Mouse (Mus musculus): Measurements from ENCODE around the gene Arl15.

The Arl15 gene

DNA sequence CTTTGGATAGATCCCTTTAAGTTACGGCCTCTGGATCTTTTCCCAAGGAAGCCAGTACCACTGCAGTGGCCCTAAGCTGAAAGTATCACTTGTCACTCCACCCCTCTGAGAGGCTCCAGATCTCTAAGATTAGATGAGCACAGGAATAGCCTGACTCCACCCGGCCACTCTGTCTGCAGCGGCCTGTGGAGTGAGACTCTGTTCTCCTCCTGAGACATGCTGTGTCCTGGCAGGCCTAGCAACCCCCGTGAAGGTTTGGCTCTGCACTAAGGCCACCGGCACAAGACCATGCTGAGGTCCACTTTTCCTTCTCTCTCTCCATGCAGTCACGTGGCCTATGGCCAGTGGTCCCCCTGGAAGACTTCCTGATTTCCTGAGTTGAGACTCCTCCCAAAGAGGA lies 200.3 kb downstream of the Arl15 start:
- no peak for DNase-seq

- DNase-seq = no peak
These were observed 201.4 kb downstream of the Arl15 start for GRCm38 (mm10) chr13:113995490-113996236.

- no peak for DNase-seq
These were observed 204.5 kb downstream of the Arl15 start for GRCm38 (mm10) chr13:113998811-113999210.

GRCm38 (mm10) chr13:114003463-114003862 lies 209.2 kb downstream of the Arl15 start:
- no peak for DNase-seq

- no peak for DNase-seq
These were observed 209.9 kb downstream of the Arl15 start for GRCm38 (mm10) chr13:114004191-114004590.

- no peak for DNase-seq
These were observed 215.5 kb downstream of the Arl15 start for GRCm38 (mm10) chr13:114009786-114010185.

DNA sequence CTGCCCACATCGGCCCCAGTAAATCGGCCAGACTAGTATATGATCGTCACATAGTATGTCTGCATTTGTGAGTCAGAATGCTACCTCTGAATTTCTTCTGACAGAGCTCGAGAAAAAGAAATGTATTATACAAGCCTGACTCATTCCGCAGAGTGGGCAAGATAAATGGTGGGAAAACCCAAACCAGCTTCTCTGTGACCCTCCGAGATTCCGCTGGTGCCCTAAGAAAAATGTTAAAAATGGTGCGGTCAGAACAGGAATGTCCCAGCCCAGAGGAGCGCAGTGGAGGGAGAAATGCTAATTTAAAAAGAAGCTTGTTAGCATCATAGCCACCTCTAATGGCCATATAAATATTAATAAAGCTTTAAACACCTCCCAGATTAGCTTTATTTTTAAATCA lies 216.2 kb downstream of the Arl15 start:
- DNase-seq = no peak

DNA sequence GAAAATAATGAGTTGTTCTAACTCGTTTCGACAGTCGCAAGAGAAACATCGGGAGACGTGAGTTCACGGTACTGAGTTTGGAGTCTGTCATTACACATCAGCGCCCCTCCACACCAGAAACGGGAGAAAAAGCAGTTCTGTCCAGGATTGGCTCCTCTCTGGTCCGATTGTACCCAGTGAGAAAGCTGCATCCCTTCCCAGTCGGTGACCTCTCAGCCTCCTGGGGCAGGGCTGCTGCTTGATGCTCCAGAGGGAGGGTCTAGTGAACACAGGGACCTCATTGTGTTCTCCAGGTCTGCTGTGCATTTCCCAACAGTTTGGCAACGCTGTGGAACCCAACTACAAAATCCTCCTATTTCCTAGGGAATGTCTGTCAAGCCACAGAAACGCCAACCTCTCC lies 216.7 kb downstream of the Arl15 start:
- DNase-seq = no peak

- no peak for DNase-seq
These were observed 223.6 kb downstream of the Arl15 start for GRCm38 (mm10) chr13:114017928-114018327.

- DNase-seq = no peak
These were observed 229.2 kb downstream of the Arl15 start for GRCm38 (mm10) chr13:114023541-114023940.

DNA sequence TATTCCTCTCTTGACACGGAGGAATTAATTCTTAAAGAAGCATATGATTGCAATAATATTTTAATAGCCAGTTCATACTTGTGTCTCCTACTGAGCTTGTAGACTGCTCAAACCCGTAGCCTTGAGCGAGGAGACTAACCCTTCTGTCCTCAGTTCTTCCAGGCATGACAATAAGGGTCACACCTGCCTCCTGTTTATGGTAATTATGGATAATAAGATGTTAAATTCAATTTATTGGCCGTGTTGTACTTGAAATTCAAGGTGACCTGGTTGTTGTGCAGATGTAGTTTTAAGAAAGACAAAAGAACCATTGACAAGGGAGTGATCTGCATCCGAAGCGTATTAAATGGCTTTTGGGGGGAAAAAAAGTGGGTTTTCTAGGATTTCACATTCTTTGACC lies 232.0 kb downstream of the Arl15 start:
- no peak for DNase-seq

DNA sequence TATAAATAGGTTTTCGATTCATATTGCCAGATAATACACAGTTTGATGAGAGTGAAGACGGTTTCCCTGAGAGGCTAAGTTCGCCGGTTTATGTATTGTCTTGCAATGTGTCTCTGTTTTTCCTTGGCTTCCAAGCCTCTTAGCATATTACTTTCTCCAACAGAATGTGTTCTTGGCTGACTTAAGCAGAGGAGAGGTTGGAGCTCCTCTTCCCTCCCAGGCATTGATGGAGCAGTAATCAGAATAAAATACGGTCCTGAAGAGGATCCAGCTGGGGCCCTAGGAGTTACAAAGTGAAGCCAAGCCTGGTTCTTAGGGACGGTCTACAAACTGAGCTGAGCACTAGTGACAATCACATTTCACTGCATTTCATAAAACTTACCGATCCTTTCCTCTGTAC lies 232.4 kb downstream of the Arl15 start:
- DNase-seq = no peak

GRCm38 (mm10) chr13:114048071-114048470 lies 253.8 kb downstream of the Arl15 start:
- no peak for DNase-seq

DNA sequence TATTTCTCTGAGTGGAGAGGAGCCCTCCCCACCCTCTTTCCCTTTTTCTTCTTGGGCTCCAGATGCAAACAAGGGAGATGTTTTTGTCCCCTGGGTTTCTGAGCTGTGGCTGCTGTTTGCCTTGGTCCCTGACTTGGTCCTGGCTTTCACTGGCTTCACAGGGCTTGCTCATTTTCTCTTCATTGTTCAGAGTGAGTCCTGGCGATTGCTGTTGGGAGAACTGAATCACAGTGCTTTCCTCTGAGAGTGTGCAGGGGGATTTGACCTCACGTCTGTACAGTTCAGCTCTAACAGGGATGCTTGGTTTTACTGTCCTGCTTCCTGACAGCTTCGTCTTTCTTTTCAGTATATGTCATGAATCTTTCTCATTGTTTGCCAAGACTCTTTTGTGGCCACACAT lies 254.4 kb downstream of the Arl15 start:
- DNase-seq = no peak

DNA sequence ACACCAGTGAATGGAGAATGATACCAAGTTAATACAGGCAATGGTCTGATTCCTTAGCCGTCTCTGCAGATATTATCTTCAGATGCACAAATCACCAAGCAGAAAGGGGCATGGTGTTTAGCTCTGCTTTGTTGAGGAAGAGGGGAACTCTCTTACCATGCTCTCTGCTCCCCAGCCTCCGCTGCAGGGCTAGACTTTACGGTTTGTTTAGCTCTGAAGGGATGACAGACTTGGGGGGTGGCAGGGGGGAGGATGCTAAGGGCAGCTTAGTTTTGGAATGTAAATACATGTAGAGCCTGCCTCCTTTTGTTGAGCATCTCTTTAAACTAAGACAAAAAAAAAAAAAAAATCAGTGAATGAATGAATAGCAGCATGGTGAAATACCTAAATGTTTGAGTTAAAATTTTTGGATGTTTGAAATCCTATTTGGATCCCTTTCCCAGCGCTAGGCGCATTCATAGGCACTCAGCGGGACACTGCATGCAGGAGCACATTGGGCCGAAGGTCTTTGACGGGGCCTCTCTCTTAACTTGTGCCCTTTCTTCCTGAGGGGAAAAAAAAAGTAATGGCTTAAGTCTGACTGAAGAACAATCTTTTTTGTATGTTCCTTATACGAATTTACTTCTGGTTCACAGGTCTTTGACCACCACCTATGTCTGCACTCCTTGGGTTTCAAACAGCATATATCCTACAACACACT lies 257.0 kb downstream of the Arl15 start:
- no peak for DNase-seq

DNA sequence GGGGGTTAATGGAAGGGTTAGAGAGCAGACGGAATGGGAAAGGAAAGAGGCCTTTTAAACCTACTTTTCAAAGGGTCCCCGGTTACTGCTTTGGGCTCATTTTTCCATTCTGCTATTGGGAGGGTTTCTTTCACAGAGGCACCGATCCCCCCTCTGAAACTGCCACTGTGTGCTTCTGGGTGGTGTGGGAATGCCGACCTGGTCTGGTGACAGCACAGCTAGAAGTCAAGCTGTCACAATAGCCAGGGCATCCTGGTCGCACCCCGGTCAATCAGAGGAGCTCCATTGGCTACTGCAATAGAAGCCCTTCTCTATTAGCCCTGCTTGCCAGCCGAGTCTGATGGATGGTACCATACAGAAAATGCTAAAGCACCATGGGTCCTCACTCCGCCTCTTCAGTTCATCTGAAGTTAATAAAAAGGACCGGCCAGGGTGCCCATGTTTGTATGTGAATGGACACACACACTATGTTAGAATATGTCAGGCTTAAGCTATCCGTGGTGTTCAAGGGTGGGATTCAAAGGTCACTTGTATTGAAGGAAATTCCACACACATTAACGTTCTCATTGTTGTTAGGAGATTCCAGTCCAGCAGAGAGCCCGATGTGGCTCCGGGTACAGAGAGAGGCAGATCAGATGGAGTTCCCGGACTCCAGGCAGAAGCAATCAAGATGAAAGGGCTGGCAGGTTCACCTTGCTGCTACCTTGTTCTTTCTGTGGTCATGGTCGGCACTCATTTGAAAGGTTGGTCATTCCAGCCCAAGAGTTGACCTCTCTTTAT lies 258.3 kb downstream of the Arl15 start:
- no peak for DNase-seq

GRCm38 (mm10) chr13:114053261-114053660 lies 259.0 kb downstream of the Arl15 start:
- DNase-seq = no peak

DNA sequence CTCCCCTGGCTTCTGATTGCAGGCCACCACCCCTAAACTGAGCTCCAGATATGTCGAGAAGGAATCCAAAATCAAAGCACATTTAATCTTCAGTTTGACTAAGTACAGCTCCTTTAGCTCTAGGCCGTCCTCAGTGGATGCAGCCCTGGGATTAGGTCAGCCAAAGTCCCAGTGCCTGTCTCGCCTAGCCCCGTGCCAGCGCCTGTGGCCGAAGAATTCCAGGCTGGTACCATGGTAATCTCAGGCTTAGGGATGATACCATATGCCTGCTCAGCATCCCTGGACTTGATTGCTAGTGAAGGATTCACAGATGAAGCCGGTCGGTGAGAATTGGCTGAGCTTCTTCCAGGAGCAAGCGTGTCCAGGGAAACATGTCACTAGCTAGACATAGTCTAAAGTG lies 261.4 kb downstream of the Arl15 start:
- DNase-seq = no peak

DNA sequence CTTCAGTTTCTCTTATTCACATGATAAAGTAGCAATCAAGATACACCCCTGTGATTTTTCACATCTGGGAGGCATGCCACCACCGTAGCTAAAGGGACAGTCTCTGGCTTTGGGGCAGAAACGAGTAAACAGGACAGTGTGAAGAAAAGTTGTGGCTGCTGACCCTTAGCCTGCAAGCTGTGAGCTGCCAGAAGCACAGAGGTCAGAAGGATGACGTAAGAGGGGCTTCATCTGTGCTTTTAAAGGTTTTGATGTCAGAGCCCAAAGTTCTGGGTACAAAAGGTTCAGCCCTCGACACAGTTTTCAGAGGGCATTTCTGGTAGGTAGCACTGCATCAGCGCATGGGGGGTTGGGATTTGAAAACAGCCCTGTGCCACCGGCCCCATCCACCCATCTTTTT lies 266.0 kb downstream of the Arl15 start:
- no peak for DNase-seq

DNA sequence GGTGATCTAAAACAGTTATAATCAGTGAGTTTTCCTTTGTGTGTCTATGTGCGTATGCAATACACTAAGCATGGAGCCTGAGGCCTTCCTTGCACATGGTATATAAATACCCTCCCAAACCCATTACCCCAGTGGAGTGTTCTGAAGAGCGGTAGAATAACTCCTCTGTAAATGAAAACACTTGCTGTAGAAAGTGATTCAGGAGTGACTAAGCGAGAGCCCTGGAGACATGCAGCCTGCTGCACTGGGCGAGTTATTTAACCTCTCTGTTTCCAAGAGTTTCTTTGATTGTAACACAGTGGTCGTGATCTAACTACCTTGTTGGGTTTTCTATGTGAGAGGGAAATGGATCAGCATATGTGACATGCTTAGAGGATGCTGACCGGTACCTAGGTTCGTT lies 266.9 kb downstream of the Arl15 start:
- DNase-seq = no peak

DNA sequence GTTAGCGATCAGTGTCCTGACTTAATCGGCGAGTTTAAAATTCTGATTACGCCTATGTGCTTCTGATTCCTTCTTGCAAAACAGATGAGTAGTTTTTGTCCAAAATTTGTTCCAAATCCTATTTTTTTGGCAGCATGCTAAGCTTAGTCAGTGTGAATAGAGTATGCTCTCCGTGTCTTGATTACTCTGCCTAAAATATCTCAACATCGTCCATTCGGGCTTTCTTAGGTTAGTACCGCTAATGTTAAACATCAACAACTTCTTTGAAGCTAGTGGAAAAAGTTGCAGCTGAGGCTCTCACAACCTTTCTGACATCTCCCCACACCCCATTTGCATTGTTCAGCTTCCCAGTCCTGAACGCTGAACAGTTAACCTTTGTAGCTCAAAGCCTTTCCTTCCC lies 269.8 kb downstream of the Arl15 start:
- no peak for DNase-seq

DNA sequence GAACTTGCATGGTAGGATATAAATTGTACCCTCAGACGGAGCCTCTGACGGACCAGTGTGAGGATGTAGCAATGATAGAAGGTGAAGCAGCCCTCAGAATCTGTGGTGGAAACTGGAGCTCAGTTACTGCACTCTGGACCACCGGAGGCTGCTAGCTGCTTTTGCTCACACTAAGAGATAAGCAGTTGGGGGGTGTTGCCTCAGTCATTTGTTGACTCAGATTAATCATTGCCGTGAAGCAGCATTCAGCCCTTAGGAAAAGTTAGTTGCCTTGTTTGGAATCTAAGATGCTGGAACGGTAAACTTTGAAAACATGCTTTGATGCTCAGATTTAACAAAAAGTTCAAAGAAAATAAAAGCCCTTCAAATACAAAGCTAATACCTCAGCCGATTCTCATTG lies 270.7 kb downstream of the Arl15 start:
- no peak for DNase-seq

- DNase-seq = no peak
These were observed 274.1 kb downstream of the Arl15 start for GRCm38 (mm10) chr13:114068421-114068820.

GRCm38 (mm10) chr13:114071439-114071838 lies 277.1 kb downstream of the Arl15 start:
- DNase-seq = no peak

Data from thymus, postnatal 25 days (tissue).